Comparison of ENCODE assay signal across 7 mouse cellular contexts in the genomic region with DNA sequence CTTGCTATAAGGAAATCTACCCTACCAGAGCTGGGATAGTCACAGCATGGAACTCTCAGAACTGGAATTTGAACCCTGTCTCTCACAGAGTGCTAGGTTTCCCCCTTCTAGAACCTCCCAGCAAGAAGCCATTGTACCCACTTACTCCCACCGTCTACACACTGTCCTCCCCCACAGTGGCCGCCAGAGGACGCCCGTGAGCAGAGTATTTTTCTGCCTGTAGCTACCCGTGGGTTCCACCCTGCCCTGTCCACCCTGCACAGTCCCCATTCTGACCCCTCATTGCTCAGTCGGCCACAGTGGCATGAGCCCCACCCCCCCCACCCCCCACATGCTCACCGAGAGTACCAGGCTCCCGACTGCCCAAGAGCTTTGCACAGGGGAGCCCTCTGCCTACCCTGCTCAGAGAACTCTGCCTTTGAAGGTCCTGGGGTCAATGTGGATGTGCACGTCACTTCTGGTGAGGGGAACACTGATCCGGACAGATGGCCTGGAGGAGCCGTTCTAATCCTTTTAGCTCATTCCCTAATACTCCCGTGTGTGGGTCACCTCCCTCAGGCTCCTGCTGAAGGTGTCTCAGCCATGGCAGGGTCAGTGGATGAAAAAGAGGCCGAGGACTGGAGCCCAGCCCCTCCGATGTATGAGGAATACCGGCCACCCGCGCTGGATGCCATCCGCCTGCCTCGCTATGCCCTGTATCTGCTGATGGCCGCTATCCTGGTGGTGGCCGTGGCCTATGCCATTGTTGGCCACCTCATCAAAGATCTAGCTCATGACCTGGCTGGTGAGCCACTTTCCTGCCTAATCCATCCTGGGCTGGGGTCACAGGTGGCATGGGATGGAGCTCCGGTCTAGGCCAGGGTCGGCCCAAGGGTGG. TPM values are rescaled to one million over a fixed set of nuclear protein-coding genes. Genes with fewer than 3 reads are reported as not detected.
DNase-seq lines count a peak whose midpoint lies in the region; ATAC-seq and TF ChIP-seq lines count a peak whose summit lies in the region.

No protein-coding gene starts in this region.

- no peak overlapping the region for H3K4me3 ChIP-seq in G1E (ENCODE audit: low read depth, low read length)
- no peak overlapping the region for H3K4me3 ChIP-seq in forebrain, embryonic 10.5 days

- peaks cover 2% of the 10 kb centered on the region; the same call in 1 of the 2 replicates for H3K27me3 ChIP-seq in G1E (ENCODE audit: insufficient read depth, low read length)
- 0 out of 2 replicates have a peak, but pooled peaks cover 13% of the 10 kb centered on the region for H3K27me3 ChIP-seq in forebrain, embryonic 10.5 days (ENCODE audit: poor library complexity, severe bottlenecking)

- no peaks in the 10 kb centered on the region for H3K9me3 ChIP-seq in G1E (replicated peaks)
- H3K9me3 ChIP-seq in forebrain, embryonic 10.5 days = no peaks in the 10 kb centered on the region

- peak; percentile 99 for TF ChIP-seq CTCF in G1E (IDR thresholded peaks at IDR 0.05; ENCODE audit: low read depth, low read length)

- ATAC-seq in G1E (ENCODE audit: extremely low read depth, insufficient number of reproducible peaks, low FRiP score, poor library complexity, severe bottlenecking) = peak; percentile 54

- peaks cover 77% of the 10 kb centered on the region for H3K36me3 ChIP-seq in G1E (replicated peaks)
- peaks cover 48% of the 10 kb centered on the region for H3K36me3 ChIP-seq in forebrain, embryonic 10.5 days (replicated peaks)

- 0 out of 2 replicates have a peak overlapping the region, but pooled peaks have one; percentile 21 for H3K27ac ChIP-seq in forebrain, embryonic 10.5 days

- WGBS in forebrain, embryonic 10.5 days = 59% methylated on average over 23 of the region's 23 CpGs

- peaks cover 68% of the 10 kb centered on the region for H3K4me1 ChIP-seq in G1E (ENCODE audit: insufficient read depth, low read depth, low read length)
- peaks cover 44% of the 10 kb centered on the region for H3K4me1 ChIP-seq in forebrain, embryonic 10.5 days

- intact Hi-C loops in heart, postnatal 14 days (cut with DNase I) = loop anchor here (1.0 to 10.0 kb wide), 2 partner anchors 60 to 155 kb away; partner anchors contain the start of gene Gna11

- peak; percentile 74 for DNase-seq in G1E (ENCODE audit: low spot score)
- peak; percentile 55 to 66 for DNase-seq in adrenal gland, postnatal 4 days (ENCODE audit: low spot score in 2 of 2)
- DNase-seq in forebrain, embryonic 10.5 days (ENCODE audit: extremely low spot score, low spot score) = peak; percentile 72
- peak; percentile 85 to 86 for DNase-seq in heart, postnatal 14 days
- DNase-seq in kidney, postnatal 4 days = peak; percentile 86 to 89
- DNase-seq in lung, postnatal 10 days = peak; percentile 88
- DNase-seq in retina, adult 2 months (ENCODE audit: low read depth, low spot score) = peak; percentile 91

RNA-seq across cellular contexts. Expression of gene Gm48552, which starts 1.2 kb away (rescaled TPM):
- total RNA-seq in G1E (2014; fragmentation: Nextera tagmentation) = 1.2 and 3.1 TPM in 2 replicates
- total RNA-seq in G1E (2017) = 0.38 and 0.93 TPM in 2 replicates
- 7.2 and 7.4 TPM in 2 replicates for polyA plus RNA-seq in G1E (2012)
- 1 to 10 TPM; 2.6 to 4.1 TPM for total RNA-seq in adrenal gland, postnatal 4 days (2021)
- polyA plus RNA-seq in forebrain, embryonic 10.5 days (2016; fragmentation: Nextera tagmentation; extraction: Ambion mirVana) = 0.78 and 1.4 TPM in 2 replicates
- under 1 TPM; 0.65 to 0.83 TPM for total RNA-seq in heart, postnatal 14 days (2021)

RNA-seq across cellular contexts. Expression of gene Smim24, which starts 2.8 kb away (rescaled TPM):
- total RNA-seq in G1E (2014; fragmentation: Nextera tagmentation) = 6.5 and 13.8 TPM in 2 replicates
- total RNA-seq in G1E (2017) = 1.9 and 3.5 TPM in 2 replicates
- 1.6 and 1.8 TPM in 2 replicates for polyA plus RNA-seq in G1E (2012)
- total RNA-seq in adrenal gland, postnatal 4 days (2021) = 10 to 100 TPM in 1 of 2 experiments, 1 to 10 TPM in 1; 1.2 to 13.2 TPM
- 1.6 and 1.9 TPM in 2 replicates for polyA plus RNA-seq in forebrain, embryonic 10.5 days (2016; fragmentation: Nextera tagmentation; extraction: Ambion mirVana)
- 1 to 10 TPM; 1.9 to 2.0 TPM for total RNA-seq in heart, postnatal 14 days (2021)

RNA-seq across cellular contexts. Expression of gene Gm48551, which starts 5.8 kb away (rescaled TPM):
- total RNA-seq in G1E (2014; fragmentation: Nextera tagmentation) (1.1 TPM in 1 of 2 replicates, not detected in the other), G1E (2017) (2.6 and 4.1 TPM in 2 replicates)
- 0.72 and 1.3 TPM in 2 replicates for polyA plus RNA-seq in G1E (2012)
- total RNA-seq in adrenal gland, postnatal 4 days (2021) = 1 to 10 TPM; 1.7 to 1.8 TPM
- polyA plus RNA-seq in forebrain, embryonic 10.5 days (2016; fragmentation: Nextera tagmentation; extraction: Ambion mirVana) = 2.6 and 3.1 TPM in 2 replicates
- under 1 TPM; 0.51 to 0.84 TPM for total RNA-seq in heart, postnatal 14 days (2021)

RNA-seq across cellular contexts. Expression of gene Dohh, which starts 5.8 kb away (rescaled TPM):
- 9.6 and 11.9 TPM in 2 replicates for total RNA-seq in G1E (2014; fragmentation: Nextera tagmentation)
- 60.4 and 69.7 TPM in 2 replicates for total RNA-seq in G1E (2017)
- polyA plus RNA-seq in G1E (2012) = 186 and 220 TPM in 2 replicates
- total RNA-seq in adrenal gland, postnatal 4 days (2021) = 10 to 100 TPM; 49.4 to 49.7 TPM
- polyA plus RNA-seq in forebrain, embryonic 10.5 days (2016; fragmentation: Nextera tagmentation; extraction: Ambion mirVana) = 96.8 and 97.9 TPM in 2 replicates
- 10 to 100 TPM; 47.6 to 55.3 TPM for total RNA-seq in heart, postnatal 14 days (2021)

RNA-seq across cellular contexts. Expression of gene Fzr1, which starts 11.7 kb away (rescaled TPM):
- 29.7 and 65.2 TPM in 2 replicates for total RNA-seq in G1E (2014; fragmentation: Nextera tagmentation)
- total RNA-seq in G1E (2017) = 15.8 and 22.8 TPM in 2 replicates
- polyA plus RNA-seq in G1E (2012) = 88.9 and 96.2 TPM in 2 replicates
- total RNA-seq in adrenal gland, postnatal 4 days (2021) = 10 to 100 TPM; 69.1 to 70.7 TPM
- polyA plus RNA-seq in forebrain, embryonic 10.5 days (2016; fragmentation: Nextera tagmentation; extraction: Ambion mirVana) = 135 and 139 TPM in 2 replicates
- 10 to 100 TPM; 30.5 to 32.7 TPM for total RNA-seq in heart, postnatal 14 days (2021)
